Mouse (Mus musculus): Measurements from ENCODE around the gene Gprc6a.

DNA sequence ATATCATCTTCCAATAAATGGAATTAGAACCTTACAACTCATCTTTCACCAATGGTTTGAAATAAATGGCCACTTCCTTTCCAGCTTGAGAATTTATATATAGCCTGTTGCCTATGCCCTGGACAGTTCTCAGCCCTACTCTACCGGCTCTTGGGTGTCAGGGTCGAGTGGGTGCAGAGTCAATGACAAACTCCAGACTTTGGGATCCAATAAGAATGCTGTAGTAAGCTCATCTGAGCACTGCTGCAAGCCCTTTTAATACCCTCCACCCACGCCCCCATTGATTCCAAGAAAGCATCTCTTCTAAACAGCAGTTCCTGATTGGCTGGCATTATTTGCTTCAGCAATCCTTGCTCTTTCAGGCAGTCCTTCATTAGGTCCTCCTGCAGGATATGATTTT is 17.8 kb downstream of the Gprc6a start:
- TF ChIP-seq POLR2A (IDR thresholded peaks at IDR 0.05; ENCODE audit: insufficient read length, low read depth) (no peak), USF1 (IDR thresholded peaks at IDR 0.05; ENCODE audit: low read depth) (no peak), REST (IDR thresholded peaks at IDR 0.05; ENCODE audit: insufficient read depth, insufficient read length) (no peak)
